Mouse (Mus musculus) heart, adult 2 months (tissue): ENCODE measurements around the gene Olfr63.

Experiments used
- CTCF ChIP-seq: fragments of 200-600 bp; IDR thresholded peaks from 2 replicates; pipeline ENCODE4 v1.8.1; 2022; ENCODE audit warnings: antibody characterized with exemption, mild to moderate bottlenecking, moderate library complexity
- POLR2A ChIP-seq: fragments of 200-500 bp; IDR thresholded peaks from 2 replicates; pipeline ENCODE4 v1.6.1; 2011; ENCODE audit warnings: mild to moderate bottlenecking, low read depth, low read length, control low read depth; ENCODE audit not compliant: insufficient read depth

- TF ChIP-seq POLR2A: no peak
- TF ChIP-seq CTCF: no peak
These were observed 4.4 kb downstream of the Olfr63 start for GRCm38 (mm10) chr17:33268907-33269306.
